In genomic region chr19:11492671-11493070, GRCm38 (mm10) we compare ENCODE assay signal across 35 mouse cellular contexts. TPM values are rescaled to one million over a fixed set of nuclear protein-coding genes. Genes with fewer than 3 reads are reported as not detected.
DNase-seq lines count a peak whose midpoint lies in the region; ATAC-seq and TF ChIP-seq lines count a peak whose summit lies in the region.
"Had no signal": no experiment of that assay in that cellular context is flagged by ENCODE, and none has a peak within 500 bp of the region (broad histone marks: within the 10 kb centered on the region; RNA-seq: fewer than 3 reads in every experiment).

No protein-coding gene starts in this region.

- H3K27ac ChIP-seq in heart, adult 2 months: no peak overlapping the region
- H3K27ac ChIP-seq in CH12.LX (ENCODE audit: insufficient read depth, low read depth): peak overlapping the region; percentile 26; the same call in 1 of the 2 replicates
- H3K27ac ChIP-seq in small intestine, adult 2 months (ENCODE audit: insufficient read depth, low read depth, low read length): peak overlapping the region; percentile 27; the same call in 1 of the 2 replicates
- H3K27ac ChIP-seq in midbrain, embryonic 11.5 days (ENCODE audit: low read depth, low read length): no peak overlapping the region
- H3K27ac ChIP-seq: embryonic facial prominence, embryonic 10.5 days; embryonic facial prominence, embryonic 13.5 days; forebrain, embryonic 12.5 days; heart, embryonic 10.5 days; heart, embryonic 13.5 days; hindbrain, embryonic 14.5 days; intestine, embryonic 15.5 days had no signal

- TF ChIP-seq RAD21 in CH12.LX (IDR thresholded peaks at IDR 0.05; ENCODE audit: low read depth, low read length): no peak

- H3K4me3 ChIP-seq in heart, adult 2 months: no peak overlapping the region
- H3K4me3 ChIP-seq in CH12.LX (replicated peaks in 1 of 3; ENCODE audit: low read depth in 2 of 3, low read length in 2 of 3, poor library complexity in 1 of 3): no peak overlapping the region
- H3K4me3 ChIP-seq in small intestine, adult 2 months (ENCODE audit: low read depth, low read length): no peak overlapping the region
- no peak overlapping the region for H3K4me3 ChIP-seq in midbrain, embryonic 11.5 days (ENCODE audit: low read depth, low read length)
- H3K4me3 ChIP-seq: embryonic facial prominence, embryonic 10.5 days; embryonic facial prominence, embryonic 13.5 days; erythroblast, embryonic 14.5 days; forebrain, embryonic 12.5 days; heart, embryonic 10.5 days; heart, embryonic 13.5 days; intestine, embryonic 15.5 days had no signal

- no peaks in the 10 kb centered on the region for H3K9me3 ChIP-seq in CH12.LX (replicated peaks; ENCODE audit: low read length)
- no peaks in the 10 kb centered on the region for H3K9me3 ChIP-seq in midbrain, embryonic 11.5 days (ENCODE audit: control insufficient read depth, low read length)
- H3K9me3 ChIP-seq: embryonic facial prominence, embryonic 10.5 days; embryonic facial prominence, embryonic 13.5 days; forebrain, embryonic 12.5 days; heart, embryonic 10.5 days; heart, embryonic 13.5 days; intestine, embryonic 15.5 days had no signal

- no peak for TF ChIP-seq POLR2A in heart, adult 2 months (IDR thresholded peaks at IDR 0.05; ENCODE audit: insufficient read depth, low read depth, low read length)
- no peak for TF ChIP-seq POLR2A in CH12.LX (IDR thresholded peaks at IDR 0.05; ENCODE audit: low read depth, low read length)
- no peak for TF ChIP-seq POLR2A in small intestine, adult 2 months (IDR thresholded peaks at IDR 0.05; ENCODE audit: low read depth, low read length)

- no peaks in the 10 kb centered on the region for H3K36me3 ChIP-seq in heart, adult 2 months (ENCODE audit: control insufficient read depth, insufficient read depth, low read length)
- H3K36me3 ChIP-seq in CH12.LX (replicated peaks in 1 of 2; ENCODE audit: control insufficient read depth in 1 of 2, insufficient read depth in 1 of 2, low read length in 1 of 2): no peaks in the 10 kb centered on the region
- H3K36me3 ChIP-seq in small intestine, adult 2 months (ENCODE audit: control insufficient read depth, insufficient read depth, low read length): no peaks in the 10 kb centered on the region
- no peaks in the 10 kb centered on the region for H3K36me3 ChIP-seq in midbrain, embryonic 11.5 days (ENCODE audit: control insufficient read depth, insufficient read depth, low read length)
- H3K36me3 ChIP-seq: embryonic facial prominence, embryonic 10.5 days; embryonic facial prominence, embryonic 13.5 days; forebrain, embryonic 12.5 days; heart, embryonic 10.5 days; heart, embryonic 13.5 days; intestine, embryonic 15.5 days had no signal

- dilution Hi-C loops in CH12.LX (cut with MboI; ENCODE audit: extremely low pct_ligation_motif_present, extremely low pct_unique_long_range_greater_than_20kb, low sequenced_read_pairs): no loop called here

- TF ChIP-seq EP300 in heart, adult 2 months (IDR thresholded peaks at IDR 0.05; ENCODE audit: insufficient read depth, low read depth, low read length): no peak
- no peak for TF ChIP-seq EP300 in CH12.LX (IDR thresholded peaks at IDR 0.05; ENCODE audit: low read length)

- peak; percentile 72 for DNase-seq in heart, adult 11 months
- no peak for DNase-seq in heart, adult 2 months
- DNase-seq in CH12.LX (ENCODE audit: extremely low read depth): no peak
- no peak for DNase-seq in midbrain, embryonic 11.5 days (ENCODE audit: low spot score, missing footprints)
- DNase-seq: adrenal gland, adult 2 months; adrenal gland, postnatal 14 days; cerebellum, adult 11-12 months; cerebellum, adult 8-10 months; cerebellum, postnatal 10 days; cerebellum, postnatal 36 days; embryo, embryonic 11 days; gastrocnemius, postnatal 10 days; gastrocnemius, postnatal 36 days; heart, adult 18-20 months; heart, postnatal 14 days; heart, postnatal 4 days; kidney, adult 11 months had no signal

- no peaks in the 10 kb centered on the region for H3K27me3 ChIP-seq in heart, adult 2 months (ENCODE audit: control insufficient read depth, insufficient read depth, low read length)
- H3K27me3 ChIP-seq in CH12.LX (replicated peaks): no peaks in the 10 kb centered on the region
- H3K27me3 ChIP-seq in small intestine, adult 2 months (ENCODE audit: control insufficient read depth, insufficient read depth, low read length): no peaks in the 10 kb centered on the region
- no peaks in the 10 kb centered on the region for H3K27me3 ChIP-seq in midbrain, embryonic 11.5 days (ENCODE audit: control insufficient read depth, insufficient read depth, low read length)
- H3K27me3 ChIP-seq: embryonic facial prominence, embryonic 13.5 days; forebrain, embryonic 12.5 days; heart, embryonic 13.5 days; intestine, embryonic 15.5 days had no signal

- no peak overlapping the region for H3K4me2 ChIP-seq in CH12.LX (ENCODE audit: insufficient read depth, low read depth, poor library complexity, severe bottlenecking)
- no peak overlapping the region for H3K4me2 ChIP-seq in midbrain, embryonic 11.5 days
- H3K4me2 ChIP-seq: embryonic facial prominence, embryonic 13.5 days; forebrain, embryonic 12.5 days; heart, embryonic 13.5 days; hindbrain, embryonic 14.5 days; intestine, embryonic 15.5 days had no signal

- in situ Hi-C loops in CH12.LX (cut with MboI; ENCODE audit: low pct_ligation_motif_present, low pct_unique_long_range_greater_than_20kb, low sequenced_read_pairs): no loop called here

- no peaks in the 10 kb centered on the region for H3K79me2 ChIP-seq in heart, adult 2 months (replicated peaks; ENCODE audit: control insufficient read depth, insufficient read depth, low read length)
- H3K79me2 ChIP-seq in CH12.LX (replicated peaks; ENCODE audit: control insufficient read depth, extremely low read depth, insufficient read depth, poor library complexity, severe bottlenecking): no peaks in the 10 kb centered on the region

- TF ChIP-seq CTCF in heart, adult 2 months (IDR thresholded peaks at IDR 0.05): no peak
- no peak for TF ChIP-seq CTCF in CH12.LX (conservative IDR thresholded peaks at IDR 0.05 in 1 of 2, IDR thresholded peaks at IDR 0.05 in 1 of 2; ENCODE audit: low read depth in 2 of 2, low read length in 2 of 2)
- no peak for TF ChIP-seq CTCF in small intestine, adult 2 months (IDR thresholded peaks at IDR 0.05; ENCODE audit: extremely low read depth, insufficient read length, insufficient replicate concordance, low read depth, low read length)

- intact Hi-C loops in heart, adult 2 months (cut with DNase I): no loop called here

- no peak for ATAC-seq in granulocyte monocyte progenitor cell, adult 5-6 weeks (replicated peaks; ENCODE audit: poor library complexity, severe bottlenecking)
- no peak for ATAC-seq in midbrain, embryonic 11.5 days (ENCODE audit: low FRiP score)
- ATAC-seq: forebrain, embryonic 16.5 days; intestine, embryonic 15.5 days had no signal

- no peak overlapping the region for H3K9ac ChIP-seq in heart, adult 2 months (ENCODE audit: low read depth, low read length)
- no peak overlapping the region for H3K9ac ChIP-seq in CH12.LX (ENCODE audit: insufficient read depth, low read depth)
- H3K9ac ChIP-seq in midbrain, embryonic 11.5 days (ENCODE audit: low read length): no peak overlapping the region
- H3K9ac ChIP-seq: embryonic facial prominence, embryonic 13.5 days; forebrain, embryonic 12.5 days; heart, embryonic 13.5 days; hindbrain, embryonic 14.5 days; intestine, embryonic 15.5 days had no signal

- H3K4me1 ChIP-seq in heart, adult 2 months (ENCODE audit: control insufficient read depth, insufficient read depth, low read length): no peaks in the 10 kb centered on the region
- H3K4me1 ChIP-seq in CH12.LX (ENCODE audit: control insufficient read depth in 1 of 2, insufficient read depth in 2 of 2): peaks cover 20 to 52% of the 10 kb centered on the region in 2 experiments; a peak in 3 of 4 replicates
- no peaks in the 10 kb centered on the region for H3K4me1 ChIP-seq in small intestine, adult 2 months (ENCODE audit: control insufficient read depth, insufficient read depth, insufficient read length, low read length)
- no peaks in the 10 kb centered on the region for H3K4me1 ChIP-seq in midbrain, embryonic 11.5 days (ENCODE audit: control insufficient read depth, insufficient read depth, low read length)
- H3K4me1 ChIP-seq: embryonic facial prominence, embryonic 10.5 days; embryonic facial prominence, embryonic 13.5 days; forebrain, embryonic 12.5 days; heart, embryonic 10.5 days; heart, embryonic 13.5 days; intestine, embryonic 15.5 days had no signal

- WGBS in heart, adult 2 months: 61% methylated on average over 1 of the region's 1 CpGs
- 91% methylated on average over 1 of the region's 1 CpGs for WGBS in small intestine, adult 2 months
- 70% methylated on average over 1 of the region's 1 CpGs for WGBS in midbrain, embryonic 11.5 days

RNA-seq across cellular contexts. Expression of gene Gm8369, which starts 6.9 kb away (rescaled TPM):
- total RNA-seq in heart, adult 2 months (2021): under 1 TPM in 1 of 2 experiments, not detected in 1; 0.32 TPM
- 1.4 and 1.7 TPM in 2 replicates for polyA plus RNA-seq in heart, adult 2 months (2012; rRNA removed)
- total RNA-seq in CH12.LX (2012; rRNA removed) (1.7 and 2.0 TPM in 2 replicates), CH12.LX (2014; rRNA removed) (4.3 and 5.2 TPM in 2 replicates)
- polyA plus RNA-seq in CH12.LX (2012; ENCODE audit: insufficient read length, low read depth): 0.68 and 1.2 TPM in 2 replicates
- polyA plus RNA-seq in small intestine, adult 2 months (2012; rRNA removed): 0.28 and 0.82 TPM in 2 replicates
- 4.9 and 9.0 TPM in 2 replicates for total RNA-seq in granulocyte monocyte progenitor cell, adult 5-6 weeks (2014; fragmentation: Nextera tagmentation)
- 1.4 and 2.0 TPM in 2 replicates for total RNA-seq in granulocyte monocyte progenitor cell, adult 5-6 weeks (2017)
- not detected in 2 replicates for polyA plus RNA-seq in midbrain, embryonic 11.5 days (2014; fragmentation: Nextera tagmentation; extraction: Ambion mirVana)
- total RNA-seq: adrenal gland, adult 2 months; adrenal gland, postnatal 4 days; gastrocnemius, adult 18-20 months; heart, postnatal 4 days; MEL had no signal
- polyA plus RNA-seq: adrenal gland, adult 2 months; brain, embryonic 14.5 days; embryonic facial prominence, embryonic 10.5 days; embryonic facial prominence, embryonic 13.5 days; erythroblast, embryonic 14.5 days; forebrain, embryonic 12.5 days; forebrain, embryonic 16.5 days; heart, embryonic 10.5 days; heart, embryonic 13.5 days; heart, embryonic 16.5 days; hindbrain, embryonic 11.5 days; hindbrain, embryonic 14.5 days had no signal

RNA-seq across cellular contexts. Expression of gene Ms4a6c, which starts 23.5 kb away (rescaled TPM):
- 1 to 10 TPM; 8.1 to 9.1 TPM for total RNA-seq in heart, adult 2 months (2021)
- 3.9 and 4.0 TPM in 2 replicates for polyA plus RNA-seq in heart, adult 2 months (2012; rRNA removed)
- total RNA-seq in CH12.LX (2012; rRNA removed) (3.5 and 5.0 TPM in 2 replicates), CH12.LX (2014; rRNA removed) (20.0 and 22.2 TPM in 2 replicates)
- 14.3 and 19.6 TPM in 2 replicates for polyA plus RNA-seq in CH12.LX (2012; ENCODE audit: insufficient read length, low read depth)
- 1.1 and 1.6 TPM in 2 replicates for polyA plus RNA-seq in small intestine, adult 2 months (2012; rRNA removed)
- 271 and 272 TPM in 2 replicates for total RNA-seq in granulocyte monocyte progenitor cell, adult 5-6 weeks (2014; fragmentation: Nextera tagmentation)
- total RNA-seq in granulocyte monocyte progenitor cell, adult 5-6 weeks (2017): 201 and 211 TPM in 2 replicates
- 2.9 and 3.9 TPM in 2 replicates for polyA plus RNA-seq in midbrain, embryonic 11.5 days (2014; fragmentation: Nextera tagmentation; extraction: Ambion mirVana)
- total RNA-seq: MEL had no signal
- polyA plus RNA-seq: erythroblast, embryonic 14.5 days had no signal

RNA-seq across cellular contexts. Expression of gene Ms4a6b, which starts 23.6 kb away (rescaled TPM):
- 1 to 10 TPM; 5.1 to 9.3 TPM for total RNA-seq in heart, adult 2 months (2021)
- 3.1 and 4.5 TPM in 2 replicates for polyA plus RNA-seq in heart, adult 2 months (2012; rRNA removed)
- 0.55 and 0.76 TPM in 2 replicates for total RNA-seq in CH12.LX (2012; rRNA removed)
- 1.9 and 2.6 TPM in 2 replicates for total RNA-seq in CH12.LX (2014; rRNA removed)
- polyA plus RNA-seq in CH12.LX (2012; ENCODE audit: insufficient read length, low read depth): 0.93 and 1.6 TPM in 2 replicates
- polyA plus RNA-seq in small intestine, adult 2 months (2012; rRNA removed): 1.2 and 1.3 TPM in 2 replicates
- 39.1 and 44.2 TPM in 2 replicates for total RNA-seq in granulocyte monocyte progenitor cell, adult 5-6 weeks (2014; fragmentation: Nextera tagmentation)
- total RNA-seq in granulocyte monocyte progenitor cell, adult 5-6 weeks (2017): 28.3 and 30.5 TPM in 2 replicates
- polyA plus RNA-seq in midbrain, embryonic 11.5 days (2014; fragmentation: Nextera tagmentation; extraction: Ambion mirVana): 3.9 and 6.4 TPM in 2 replicates
- total RNA-seq: MEL had no signal
- polyA plus RNA-seq: erythroblast, embryonic 14.5 days had no signal

RNA-seq across cellular contexts. Expression of gene Ms4a4d, which starts 43.9 kb away (rescaled TPM):
- total RNA-seq in heart, adult 2 months (2021): 1 to 10 TPM; 6.9 to 8.0 TPM
- polyA plus RNA-seq in heart, adult 2 months (2012; rRNA removed): 16.0 and 19.6 TPM in 2 replicates
- total RNA-seq in CH12.LX (2012; rRNA removed): not detected in 2 replicates
- not detected in 2 replicates for total RNA-seq in CH12.LX (2014; rRNA removed)
- not detected in 2 replicates for polyA plus RNA-seq in CH12.LX (2012; ENCODE audit: insufficient read length, low read depth)
- 5.5 and 6.6 TPM in 2 replicates for polyA plus RNA-seq in small intestine, adult 2 months (2012; rRNA removed)
- not detected in 2 replicates for total RNA-seq in granulocyte monocyte progenitor cell, adult 5-6 weeks (2014; fragmentation: Nextera tagmentation)
- total RNA-seq in granulocyte monocyte progenitor cell, adult 5-6 weeks (2017): not detected in 2 replicates
- polyA plus RNA-seq in midbrain, embryonic 11.5 days (2014; fragmentation: Nextera tagmentation; extraction: Ambion mirVana): 0.21 and 0.40 TPM in 2 replicates
- total RNA-seq: MEL had no signal
- polyA plus RNA-seq: brain, embryonic 14.5 days; cortical plate, adult 2 months; erythroblast, embryonic 14.5 days; forebrain, embryonic 12.5 days; forebrain, embryonic 16.5 days; hindbrain, embryonic 14.5 days had no signal

RNA-seq across cellular contexts. Expression of gene Ms4a4b, which starts 49.3 kb away (rescaled TPM):
- under 1 TPM; 0.59 to 0.65 TPM for total RNA-seq in heart, adult 2 months (2021)
- polyA plus RNA-seq in heart, adult 2 months (2012; rRNA removed): 1.8 and 2.8 TPM in 2 replicates
- total RNA-seq in CH12.LX (2012; rRNA removed) (not detected in 2 replicates), CH12.LX (2014; rRNA removed) (not detected in 2 replicates)
- polyA plus RNA-seq in CH12.LX (2012; ENCODE audit: insufficient read length, low read depth): not detected in 2 replicates
- polyA plus RNA-seq in small intestine, adult 2 months (2012; rRNA removed): 0.60 and 0.63 TPM in 2 replicates
- total RNA-seq in granulocyte monocyte progenitor cell, adult 5-6 weeks (2014; fragmentation: Nextera tagmentation): 2.2 and 2.3 TPM in 2 replicates
- 0.10 and 2.6 TPM in 2 replicates for total RNA-seq in granulocyte monocyte progenitor cell, adult 5-6 weeks (2017)
- polyA plus RNA-seq in midbrain, embryonic 11.5 days (2014; fragmentation: Nextera tagmentation; extraction: Ambion mirVana): not detected in 2 replicates
- total RNA-seq: gastrocnemius, adult 18-20 months; gastrocnemius, postnatal 10 days; gastrocnemius, postnatal 36 days; MEL had no signal
- polyA plus RNA-seq: brain, embryonic 14.5 days; embryonic facial prominence, embryonic 10.5 days; forebrain, embryonic 12.5 days; forebrain, embryonic 16.5 days; heart, embryonic 10.5 days; heart, embryonic 13.5 days; hindbrain, embryonic 11.5 days; hindbrain, embryonic 14.5 days had no signal

Comparison
In these comparisons a context has a peak if more than half of its experiments do, and no peak if none do; other contexts are left out.
1. H3K27ac ChIP-seq: peak in CH12.LX (single experiment) and small intestine, adult 2 months (single experiment); none in heart, adult 2 months (single experiment) and midbrain, embryonic 11.5 days (single experiment).